Mouse (Mus musculus) MEL (cell line): ENCODE results near the gene Celsr1. TPM values are rescaled to one million over a fixed set of nuclear protein-coding genes. Genes with fewer than 3 reads are reported as not detected.

ENCODE experiments used
- DNase-seq: peaks from one replicate; pipeline ENCODE4 v3.0.0; 2011; ENCODE audit warnings: low read depth, low spot score
- H3K27ac ChIP-seq: 2 replicates; pipeline ENCODE4 v1.5.1; 2012; ENCODE audit warnings: low read depth, mild to moderate bottlenecking, control low read depth, low read length, moderate library complexity; ENCODE audit not compliant: control insufficient read depth
- H3K27me3 ChIP-seq, 2 experiments: fragments of 150-350 bp in 1 of 2; sonication (generic) in 1 of 2; 2 replicates each; pipeline ENCODE4 v1.6.1; 2012; ENCODE audit warnings: low read length in 2 of 2, mild to moderate bottlenecking in 2 of 2, improper control_type of control experiment in 1 of 2, moderate library complexity in 1 of 2; ENCODE audit not compliant: insufficient read depth in 2 of 2, control insufficient read depth in 1 of 2
- H3K36me3 ChIP-seq, 2 experiments: 2 replicates each; pipeline ENCODE4 v1.6.1; 2012 to 2014; ENCODE audit warnings: low read length in 2 of 2, improper control_type of control experiment in 1 of 2, inconsistent platforms in 1 of 2, mild to moderate bottlenecking in 1 of 2; ENCODE audit not compliant: insufficient read depth in 2 of 2, control insufficient read depth in 1 of 2
- H3K4me1 ChIP-seq, 2 experiments: fragments of 150-350 bp in 1 of 2; sonication (generic) in 1 of 2; 2 replicates each; pipeline ENCODE4 v1.6.1; 2012; ENCODE audit warnings: low read length in 2 of 2, improper control_type of control experiment in 1 of 2, mild to moderate bottlenecking in 1 of 2; ENCODE audit not compliant: insufficient read depth in 2 of 2, control insufficient read depth in 1 of 2
- H3K4me3 ChIP-seq, 2 experiments: fragments of 150-350 bp in 1 of 2; sonication (generic) in 1 of 2; 2 replicates each; pipeline ENCODE4 v1.5.1; 2012; ENCODE audit warnings: low read depth in 2 of 2, low read length in 2 of 2, mild to moderate bottlenecking in 2 of 2, moderate library complexity in 2 of 2, control low read depth in 1 of 2, improper control_type of control experiment in 1 of 2; ENCODE audit not compliant: control insufficient read depth in 1 of 2, insufficient read depth in 1 of 2
- H3K79me2 ChIP-seq: 2 replicates; pipeline ENCODE4 v1.6.1; 2012; ENCODE audit warnings: mild to moderate bottlenecking, low read length, moderate library complexity; ENCODE audit not compliant: control insufficient read depth, poor library complexity, insufficient read depth
- H3K9ac ChIP-seq: 2 replicates; pipeline ENCODE4 v1.6.1; 2012; ENCODE audit warnings: low read depth, mild to moderate bottlenecking, control low read depth, low read length, moderate library complexity; ENCODE audit not compliant: control insufficient read depth, poor library complexity, severe bottlenecking
- H3K9me3 ChIP-seq: fragments of 150-350 bp; sonication (generic); replicated peaks from 2 replicates; pipeline ENCODE4 v1.6.1; 2012; ENCODE audit warnings: mild to moderate bottlenecking, low read length, improper control_type of control experiment, moderate library complexity; ENCODE audit not compliant: insufficient read depth
- BHLHE40 ChIP-seq: IDR thresholded peaks from 2 replicates; pipeline ENCODE4 v1.6.1; 2012; ENCODE audit warnings: low read depth, mild to moderate bottlenecking, inconsistent platforms, low read length, improper control_type of control experiment, borderline replicate concordance
- CHD2 ChIP-seq: IDR thresholded peaks from 2 replicates; pipeline ENCODE4 v1.6.1; 2011; ENCODE audit warnings: low read length, improper control_type of control experiment
- EP300 ChIP-seq, 2 experiments: IDR thresholded peaks; 2 replicates each; pipeline ENCODE4 v1.6.1; 2011; ENCODE audit warnings: improper control_type of control experiment in 2 of 2, low read length in 2 of 2, low read depth in 1 of 2, mild to moderate bottlenecking in 1 of 2
- ETS1 ChIP-seq: IDR thresholded peaks from 2 replicates; pipeline ENCODE4 v1.6.1; 2012; ENCODE audit warnings: low read depth, mild to moderate bottlenecking, inconsistent platforms, low read length, improper control_type of control experiment, moderate library complexity
- GATA1 ChIP-seq: IDR thresholded peaks from 2 replicates; pipeline ENCODE4 v1.6.1; 2011; ENCODE audit warnings: low read depth, low read length, improper control_type of control experiment
- HCFC1 ChIP-seq: IDR thresholded peaks from 2 replicates; pipeline ENCODE4 v1.6.1; 2012; ENCODE audit warnings: low read depth, mild to moderate bottlenecking, inconsistent platforms, low read length, improper control_type of control experiment, moderate library complexity
- MAZ ChIP-seq: IDR thresholded peaks from 2 replicates; pipeline ENCODE4 v1.6.1; 2012; ENCODE audit warnings: low read depth, mild to moderate bottlenecking, inconsistent platforms, low read length, improper control_type of control experiment
- MEF2A ChIP-seq: IDR thresholded peaks from 2 replicates; pipeline ENCODE4 v1.6.1; 2014; ENCODE audit warnings: low read depth, mild to moderate bottlenecking, inconsistent platforms, low read length, improper control_type of control experiment; ENCODE audit not compliant: poor library complexity, insufficient replicate concordance, severe bottlenecking; ENCODE audit errors: extremely low read depth
- MXI1 ChIP-seq: IDR thresholded peaks from 2 replicates; pipeline ENCODE4 v1.6.1; 2011; ENCODE audit warnings: mild to moderate bottlenecking, low read depth, low read length, improper control_type of control experiment
- MYB ChIP-seq: IDR thresholded peaks from 2 replicates; pipeline ENCODE4 v1.6.1; 2011; ENCODE audit warnings: mild to moderate bottlenecking, low read depth, low read length, improper control_type of control experiment
- RAD21 ChIP-seq: IDR thresholded peaks from 2 replicates; pipeline ENCODE4 v1.6.1; 2011; ENCODE audit warnings: mild to moderate bottlenecking, low read depth, low read length, improper control_type of control experiment
- RCOR1 ChIP-seq: IDR thresholded peaks from 2 replicates; pipeline ENCODE4 v1.6.1; 2012; ENCODE audit warnings: low read depth, mild to moderate bottlenecking, inconsistent platforms, low read length, improper control_type of control experiment
- TAL1 ChIP-seq: IDR thresholded peaks from 2 replicates; pipeline ENCODE4 v1.6.1; 2012; ENCODE audit warnings: mild to moderate bottlenecking, inconsistent platforms, low read length, moderate library complexity, mixed read lengths
- TBP ChIP-seq: IDR thresholded peaks from 2 replicates; pipeline ENCODE4 v1.8.0; 2011; ENCODE audit warnings: low read depth, low read length, improper control_type of control experiment
- UBTF ChIP-seq: IDR thresholded peaks from 2 replicates; pipeline ENCODE4 v1.6.1; 2012; ENCODE audit warnings: low read depth, mild to moderate bottlenecking, inconsistent platforms, low read length, improper control_type of control experiment, moderate library complexity, borderline replicate concordance; ENCODE audit not compliant: insufficient read depth
- USF1 ChIP-seq: IDR thresholded peaks from 2 replicates; pipeline ENCODE4 v1.6.1; 2014; ENCODE audit warnings: low read depth, mild to moderate bottlenecking, inconsistent platforms, low read length, improper control_type of control experiment, moderate library complexity
- ZC3H11A ChIP-seq: IDR thresholded peaks from 2 replicates; pipeline ENCODE4 v1.6.1; 2012; ENCODE audit warnings: low read depth, mild to moderate bottlenecking, inconsistent platforms, low read length, improper control_type of control experiment
- ZKSCAN1 ChIP-seq: IDR thresholded peaks from 2 replicates; pipeline ENCODE4 v1.6.1; 2012; ENCODE audit warnings: low read depth, mild to moderate bottlenecking, inconsistent platforms, low read length, improper control_type of control experiment, moderate library complexity
- ZNF384 ChIP-seq: IDR thresholded peaks from 2 replicates; pipeline ENCODE4 v1.6.1; 2012; ENCODE audit warnings: low read depth, mild to moderate bottlenecking, inconsistent platforms, low read length, improper control_type of control experiment
- polyA plus RNA-seq, 2 experiments: library from polyadenylated mRNA; stranded (reverse) in 1 of 2; unstranded in 1 of 2; fragments of >175 nt in 1 of 2; fragments of >200 nt in 1 of 2; gene quantifications; 2 replicates each; pipeline versions ENCODE4 v1.2.1 to v1.2.4; 2012; ENCODE audit warnings: low replicate concordance in 2 of 2, low read depth in 1 of 2; ENCODE audit not compliant: insufficient read length in 2 of 2, insufficient read depth in 1 of 2, missing spikeins in 1 of 2
- total RNA-seq: library from RNA; depleted of rRNA; stranded (reverse); fragments of 300-350 nt; gene quantifications from 2 replicates; pipeline ENCODE4 v1.2.3, GENCODE M21; 2012

Gene Celsr1
- total and polyA plus RNA-seq, 3 experiments = 0.12 to 0.42 TPM; not detected in 1

GRCm38 (mm10) chr15:86064191-86064849, 30.7 kb upstream of the Celsr1 start:
- H3K4me3 ChIP-seq = no peak overlapping the region
- no peak for DNase-seq
- peaks cover 88% of the 10 kb centered on the region for H3K79me2 ChIP-seq
- H3K9me3 ChIP-seq = no peaks in the 10 kb centered on the region
- TF ChIP-seq EP300 (IDR thresholded peaks at IDR 0.05; ENCODE audit: low read depth in 1 of 2, low read length in 2 of 2) (no peak), MYB (no peak), GATA1 (no peak), TAL1 (no peak), BHLHE40 (no peak), ETS1 (no peak), MXI1 (no peak), ZNF384 (no peak), ZKSCAN1 (no peak), TBP (no peak), RAD21 (no peak), ZC3H11A (no peak)
- H3K36me3 ChIP-seq = peaks cover 0 to 53% of the 10 kb centered on the region in 2 experiments; a peak in 2 of 4 replicates
- no peaks in the 10 kb centered on the region for H3K27me3 ChIP-seq
- H3K9ac ChIP-seq = no peak overlapping the region
- H3K27ac ChIP-seq = no peak overlapping the region
- H3K4me1 ChIP-seq = peaks cover 4 to 65% of the 10 kb centered on the region in 2 experiments

- peaks cover 4 to 51% of the 10 kb centered on the region in 2 experiments for H3K4me1 ChIP-seq
- peaks cover 74% of the 10 kb centered on the region for H3K79me2 ChIP-seq
- TF ChIP-seq GATA1 (no peak), ETS1 (no peak), USF1 (no peak), ZNF384 (peak; percentile 81), HCFC1 (no peak), UBTF (no peak), RCOR1 (peak; percentile 77), MAZ (no peak), CHD2 (no peak), MEF2A (no peak)
- peaks cover 0 to 45% of the 10 kb centered on the region in 2 experiments; a peak in 2 of 4 replicates for H3K36me3 ChIP-seq
- no peak for DNase-seq
- no peak overlapping the region for H3K4me3 ChIP-seq
- no peak overlapping the region for H3K27ac ChIP-seq
- no peak overlapping the region for H3K9ac ChIP-seq
- no peaks in the 10 kb centered on the region for H3K9me3 ChIP-seq
- H3K27me3 ChIP-seq = no peaks in the 10 kb centered on the region
Measured at GRCm38 (mm10) chr15:86061848-86062481, 28.4 kb upstream of the Celsr1 start.
